Mouse (Mus musculus) heart, embryonic 14.5 days (tissue): ENCODE data around the gene Cnga3. TPM values are rescaled to one million over a fixed set of nuclear protein-coding genes. Genes with fewer than 3 reads are reported as not detected.

Experiments
- ATAC-seq: fragments of 200-750 bp; cut with Nextera tagmentation; 2 replicates; pipeline ENCODE4 v1.8.0; 2017; ENCODE audit warnings: low read depth, moderate TSS enrichment; ENCODE audit not compliant: insufficient number of reproducible peaks, insufficient read depth, low FRiP score
- H3K27ac ChIP-seq, 2 experiments: fragments of 200-500 bp in 1 of 2; fragments of 300-500 bp in 1 of 2; sonication (generic) in 1 of 2; replicated peaks in 1 of 2; 2 replicates each; pipeline ENCODE4 v1.5.1; 2012 to 2014; ENCODE audit warnings: low read depth in 2 of 2, low read length in 2 of 2, control low read depth in 1 of 2, mild to moderate bottlenecking in 1 of 2, mixed read lengths in 1 of 2; ENCODE audit not compliant: control insufficient read depth in 1 of 2, insufficient read depth in 1 of 2
- H3K27me3 ChIP-seq: fragments of 300-500 bp; sonication (generic); 2 replicates; pipeline ENCODE4 v1.6.1; 2014; ENCODE audit warnings: mild to moderate bottlenecking, low read length, control low read depth; ENCODE audit not compliant: control insufficient read depth, insufficient read depth
- H3K36me3 ChIP-seq: fragments of 300-500 bp; sonication (generic); 2 replicates; pipeline ENCODE4 v1.6.1; 2014; ENCODE audit warnings: mild to moderate bottlenecking, control low read depth, low read length, mixed read lengths; ENCODE audit not compliant: control insufficient read depth, insufficient read depth
- H3K4me1 ChIP-seq, 2 experiments: fragments of 200-500 bp in 1 of 2; fragments of 300-500 bp in 1 of 2; sonication (generic) in 1 of 2; 2 replicates each; pipeline ENCODE4 v1.6.1; 2012 to 2014; ENCODE audit warnings: low read length in 2 of 2, control low read depth in 1 of 2, mixed read lengths in 1 of 2; ENCODE audit not compliant: control insufficient read depth in 2 of 2, insufficient read depth in 2 of 2
- H3K4me2 ChIP-seq: fragments of 300-500 bp; sonication (generic); 2 replicates; pipeline ENCODE4 v1.6.1; 2014; ENCODE audit warnings: mild to moderate bottlenecking, low read length
- H3K4me3 ChIP-seq, 2 experiments: fragments of 200-500 bp in 1 of 2; fragments of 300-500 bp in 1 of 2; sonication (generic) in 1 of 2; 2 replicates each; pipeline ENCODE4 v1.5.1; 2012 to 2014; ENCODE audit warnings: low read length in 2 of 2, mild to moderate bottlenecking in 2 of 2, control low read depth in 1 of 2, low read depth in 1 of 2, moderate library complexity in 1 of 2; ENCODE audit not compliant: control insufficient read depth in 1 of 2, insufficient read depth in 1 of 2
- H3K9ac ChIP-seq: fragments of 300-500 bp; sonication (generic); 2 replicates; pipeline ENCODE4 v1.6.1; 2014; ENCODE audit warnings: mild to moderate bottlenecking, low read length
- H3K9me3 ChIP-seq: fragments of 300-500 bp; sonication (generic); 2 replicates; pipeline ENCODE4 v1.6.1; 2016; ENCODE audit warnings: low read length, control low read depth; ENCODE audit not compliant: control insufficient read depth
- WGBS: fragments of 180-500 bp; shearing (Covaris S2); extraction: QIAGEN DNeasy Blood & Tissue Kit; methylation state at CpG from one replicate; pipeline ENCODE4 v1.1.7; 2014; 5-methylcytosine and 5-hydroxymethylcytosine counted together
- polyA plus RNA-seq: library from polyadenylated mRNA; unstranded; fragments of >200 nt; fragmentation: Nextera tagmentation; extraction: Ambion mirVana; gene quantifications from 2 replicates; pipeline ENCODE4 v1.2.1, GENCODE M21; 2014

Cnga3 gene
- polyA plus RNA-seq, 1 experiment from 2014 or later, result not detected

DNA sequence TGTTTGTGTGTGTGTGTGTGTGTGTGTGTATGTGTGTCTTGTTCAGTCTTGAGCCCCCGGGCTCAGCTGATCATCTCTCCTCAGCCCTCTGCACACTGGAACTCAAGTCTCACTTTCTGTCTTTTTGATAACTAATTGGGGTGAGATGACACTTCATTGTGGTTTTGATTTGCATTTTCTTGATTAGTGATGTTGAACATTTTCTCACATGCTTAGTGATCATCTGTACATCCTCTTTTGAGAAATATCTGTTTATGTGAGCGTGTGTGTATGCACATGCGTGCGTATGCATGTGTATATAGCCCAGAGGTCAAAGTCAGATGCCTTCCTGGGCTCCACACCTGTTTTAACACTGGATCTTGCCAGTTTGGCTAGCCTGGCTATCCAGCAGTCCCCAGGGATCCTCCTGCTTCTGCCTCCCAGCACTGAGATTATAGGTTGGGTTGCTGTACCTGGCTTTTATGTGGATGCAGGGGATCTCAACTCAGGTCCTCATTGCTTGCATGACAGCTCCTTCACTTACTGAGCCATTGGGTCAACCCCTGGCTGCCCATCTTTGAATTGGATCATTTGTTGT is 95.8 kb downstream of the Cnga3 start:
- Histone ChIP-seq H3K4me2 (no peak overlapping the region), H3K9me3 (0 out of 2 replicates have a peak, but pooled peaks cover 4% of the 10 kb centered on the region), H3K9ac (no peak overlapping the region), H3K4me3 (no peak overlapping the region), H3K36me3 (no peaks in the 10 kb centered on the region), H3K27me3 (no peaks in the 10 kb centered on the region), H3K4me1 (peaks cover 11 to 14% of the 10 kb centered on the region in 2 experiments), H3K27ac (no peak overlapping the region)
- 97% methylated on average over 4 of the region's 4 CpGs for WGBS
- ATAC-seq, result no peak

Other genes starting within 250 kb of the Cnga3 start
- 0.50 TPM in 1 of 2 replicates, not detected in the other for gene Vwa3b, start 187.8 kb upstream of the Cnga3 start, polyA plus RNA-seq
- 13.7 and 15.5 TPM in 2 replicates for gene Inpp4a, start 85.4 kb downstream of the Cnga3 start, polyA plus RNA-seq
- gene Coa5, start 215.7 kb downstream of the Cnga3 start, polyA plus RNA-seq, result 72.0 and 78.3 TPM in 2 replicates
- 83.8 and 91.0 TPM in 2 replicates for gene Unc50, start 215.7 kb downstream of the Cnga3 start, polyA plus RNA-seq